Mouse (Mus musculus) liver, postnatal 0 days (tissue): Measurements from ENCODE around the gene Sp100. TPM values are rescaled to one million over a fixed set of nuclear protein-coding genes. Genes with fewer than 3 reads are reported as not detected.

Experiments
- ATAC-seq: fragments of 200-750 bp; cut with Nextera tagmentation; 2 replicates; pipeline ENCODE4 v1.8.0; 2017; ENCODE audit warnings: mild to moderate bottlenecking, moderate library complexity
- DNase-seq: peaks from one replicate; pipeline ENCODE4 v3.0.0-alpha.2; 2016
- H3K27ac ChIP-seq: fragments of 300-500 bp; sonication (generic); 2 replicates; pipeline ENCODE4 v1.5.1; 2014; ENCODE audit warnings: antibody characterized with exemption, moderate library complexity, mild to moderate bottlenecking, low read depth
- H3K27me3 ChIP-seq: fragments of 300-500 bp; sonication (generic); 2 replicates; pipeline ENCODE4 v1.6.1; 2014; ENCODE audit warnings: low read length, control low read depth, mixed read lengths; ENCODE audit not compliant: insufficient read depth
- H3K36me3 ChIP-seq: fragments of 300-500 bp; sonication (generic); replicated peaks from 2 replicates; pipeline ENCODE4 v1.6.1; 2014; ENCODE audit warnings: mild to moderate bottlenecking, control low read depth, low read length, moderate library complexity, mixed read lengths; ENCODE audit not compliant: insufficient read depth
- H3K4me1 ChIP-seq: fragments of 300-500 bp; sonication (generic); 2 replicates; pipeline ENCODE4 v1.6.1; 2014; ENCODE audit warnings: antibody characterized with exemption, mild to moderate bottlenecking, control low read depth; ENCODE audit not compliant: insufficient read depth
- H3K4me2 ChIP-seq: fragments of 300-500 bp; sonication (generic); 2 replicates; pipeline ENCODE4 v1.6.1; 2014; ENCODE audit warnings: low read depth, mild to moderate bottlenecking, low read length, moderate library complexity, mixed read lengths
- H3K4me3 ChIP-seq: fragments of 300-500 bp; sonication (generic); 2 replicates; pipeline ENCODE4 v1.5.1; 2014; ENCODE audit warnings: low read depth, low read length
- H3K9ac ChIP-seq: fragments of 300-500 bp; sonication (generic); replicated peaks from 2 replicates; pipeline ENCODE4 v1.6.1; 2014; ENCODE audit warnings: mild to moderate bottlenecking, moderate library complexity
- H3K9me3 ChIP-seq: fragments of 300-500 bp; sonication (generic); 2 replicates; pipeline ENCODE4 v1.6.1; 2016; ENCODE audit warnings: mild to moderate bottlenecking, control low read depth, low read length, mixed read lengths
- CTCF ChIP-seq: sonication (generic); IDR thresholded peaks from 2 replicates; pipeline ENCODE4 v1.5.1; 2016; ENCODE audit warnings: antibody characterized with exemption, low read depth
- EP300 ChIP-seq: IDR thresholded peaks from 2 replicates; pipeline ENCODE4 v1.6.1; 2016; ENCODE audit warnings: antibody characterized with exemption, low read depth, mild to moderate bottlenecking
- WGBS: fragments of 180-500 bp; shearing (Covaris S2); extraction: QIAGEN DNeasy Blood & Tissue Kit; methylation state at CpG from one replicate; pipeline ENCODE4 v1.1.7; 2014; ENCODE audit not compliant: insufficient replicate concordance; 5-methylcytosine and 5-hydroxymethylcytosine counted together
- polyA plus RNA-seq: library from polyadenylated mRNA; unstranded; fragments of >200 nt; fragmentation: Nextera tagmentation; extraction: Ambion mirVana; gene quantifications from 2 replicates; pipeline ENCODE4 v1.2.1, GENCODE M21; 2015

The Sp100 gene
- polyA plus RNA-seq, 1 experiment from 2014 or later = 12.7 TPM

DNA sequence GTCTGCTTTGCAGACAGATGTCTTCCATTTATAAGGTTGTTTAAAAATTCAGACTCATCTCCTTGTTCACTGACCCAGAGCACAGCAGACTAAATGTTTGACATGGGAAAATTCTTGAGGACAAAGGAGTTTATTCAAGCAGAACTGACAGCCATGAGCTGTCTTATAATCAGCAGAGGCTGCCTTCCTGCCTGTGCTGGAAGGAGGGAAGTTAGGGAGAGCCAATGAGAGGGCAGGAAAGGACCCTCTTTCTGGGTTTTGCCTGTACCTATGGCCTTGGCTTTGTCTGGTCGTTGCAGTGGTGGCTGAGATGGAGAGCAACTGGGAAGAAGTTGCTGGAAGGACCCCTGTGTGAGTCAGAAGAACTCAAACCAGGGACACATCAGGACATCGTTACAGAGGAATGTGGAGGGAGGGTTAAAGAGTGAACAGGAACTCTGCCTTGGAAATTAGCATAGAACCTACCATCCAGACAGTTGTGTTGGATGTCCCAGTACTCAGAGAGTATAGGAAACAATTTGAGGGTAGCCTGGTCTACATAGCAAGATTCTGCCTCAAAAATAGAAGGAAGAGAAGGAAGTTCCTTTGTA, 93.2 kb downstream of the Sp100 start:
- Histone ChIP-seq H3K27me3 (no peaks in the 10 kb centered on the region), H3K36me3 (no peaks in the 10 kb centered on the region), H3K4me1 (no peaks in the 10 kb centered on the region), H3K4me2 (no peak overlapping the region), H3K9me3 (no peaks in the 10 kb centered on the region), H3K4me3 (no peak overlapping the region), H3K27ac (no peak overlapping the region), H3K9ac (no peak overlapping the region)
- no peak for TF ChIP-seq EP300
- TF ChIP-seq CTCF = no peak
- 37% methylated on average over 2 of the region's 2 CpGs for WGBS
- ATAC-seq (no peak), DNase-seq (no peak)

GRCm38 (mm10) chr1:85744539-85744938, 94.8 kb downstream of the Sp100 start:
- no peaks in the 10 kb centered on the region for H3K36me3 ChIP-seq
- no peak overlapping the region for H3K9ac ChIP-seq
- H3K4me3 ChIP-seq = no peak overlapping the region
- no peak for DNase-seq
- TF ChIP-seq CTCF = no peak
- no peak for TF ChIP-seq EP300
- ATAC-seq = no peak
- WGBS = 61% methylated on average over 3 of the region's 3 CpGs
- no peaks in the 10 kb centered on the region for H3K9me3 ChIP-seq
- no peak overlapping the region for H3K27ac ChIP-seq
- H3K4me1 ChIP-seq = no peaks in the 10 kb centered on the region
- H3K4me2 ChIP-seq = no peak overlapping the region
- no peaks in the 10 kb centered on the region for H3K27me3 ChIP-seq

DNA sequence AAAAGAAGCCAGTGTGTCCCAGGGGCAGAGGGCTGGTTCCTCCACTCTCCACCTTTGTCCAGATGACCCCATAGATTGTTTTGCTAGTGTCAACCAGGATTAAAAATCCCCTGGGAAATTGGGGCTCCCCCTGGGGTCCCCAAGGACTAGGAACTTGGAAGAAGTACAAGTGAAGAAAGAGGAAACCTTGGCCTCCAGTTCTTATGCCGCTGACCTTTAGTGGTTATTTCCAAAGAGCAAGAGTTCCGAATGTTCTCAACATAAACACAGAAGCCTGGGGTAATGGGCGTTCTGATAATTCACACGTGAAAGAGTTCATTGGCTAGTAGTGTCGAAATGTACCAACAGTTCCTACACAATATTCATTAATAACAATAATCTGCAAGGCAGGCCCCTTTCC, 96.7 kb downstream of the Sp100 start:
- 60% methylated on average over 5 of the region's 5 CpGs for WGBS
- Histone ChIP-seq H3K27ac (no peak overlapping the region), H3K4me3 (no peak overlapping the region), H3K27me3 (no peaks in the 10 kb centered on the region), H3K36me3 (no peaks in the 10 kb centered on the region), H3K4me2 (no peak overlapping the region), H3K9me3 (no peaks in the 10 kb centered on the region), H3K4me1 (peaks cover 7% of the 10 kb centered on the region), H3K9ac (no peak overlapping the region)
- no peak for ATAC-seq
- TF ChIP-seq CTCF (no peak), EP300 (no peak)
- no peak for DNase-seq

GRCm38 (mm10) chr1:85749829-85750228, 100.0 kb downstream of the Sp100 start:
- ATAC-seq (no peak), DNase-seq (no peak)
- TF ChIP-seq CTCF = no peak
- TF ChIP-seq EP300 = no peak
- no peaks in the 10 kb centered on the region for H3K9me3 ChIP-seq
- no peak overlapping the region for H3K4me3 ChIP-seq
- H3K9ac ChIP-seq = no peak overlapping the region
- H3K36me3 ChIP-seq = no peaks in the 10 kb centered on the region
- peaks cover 12% of the 10 kb centered on the region for H3K4me1 ChIP-seq
- H3K4me2 ChIP-seq = no peak overlapping the region
- H3K27ac ChIP-seq = no peak overlapping the region
- 98% methylated on average over 2 of the region's 2 CpGs for WGBS
- no peaks in the 10 kb centered on the region for H3K27me3 ChIP-seq

GRCm38 (mm10) chr1:85750650-85751049, 100.9 kb downstream of the Sp100 start:
- ATAC-seq (no peak), DNase-seq (no peak)
- H3K36me3 ChIP-seq = no peaks in the 10 kb centered on the region
- peak overlapping the region; percentile 13; the same call in 1 of the 2 replicates for H3K4me2 ChIP-seq
- H3K27me3 ChIP-seq = no peaks in the 10 kb centered on the region
- H3K4me1 ChIP-seq = peaks cover 12% of the 10 kb centered on the region
- H3K27ac ChIP-seq = peak overlapping the region; percentile 75; the same call in 1 of the 2 replicates
- 44% methylated on average over 4 of the region's 4 CpGs for WGBS
- H3K9ac ChIP-seq = no peak overlapping the region
- TF ChIP-seq EP300 (no peak), CTCF (no peak)
- no peak overlapping the region for H3K4me3 ChIP-seq
- H3K9me3 ChIP-seq = no peaks in the 10 kb centered on the region

DNA sequence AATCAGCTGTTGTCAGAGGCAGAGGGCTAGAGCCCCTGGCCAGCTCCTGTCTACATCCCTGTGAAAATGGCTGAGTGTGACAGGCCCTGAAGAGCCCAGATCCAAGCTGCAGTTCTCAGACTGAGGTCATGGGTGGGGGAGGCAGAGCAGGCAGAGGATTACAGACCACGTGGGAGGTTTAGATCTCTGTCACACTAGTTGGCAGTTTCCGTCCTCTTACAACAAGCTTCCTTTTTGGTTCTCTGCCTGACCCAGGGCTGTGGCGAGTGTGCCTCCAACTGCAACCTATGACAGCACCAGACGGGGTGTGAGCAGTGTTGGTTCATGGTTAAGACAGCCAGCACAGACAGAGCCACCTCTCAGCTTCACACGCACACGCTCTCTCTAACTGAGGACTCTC, 101.7 kb downstream of the Sp100 start:
- Histone ChIP-seq H3K4me2 (0 out of 2 replicates have a peak overlapping the region, but pooled peaks have one; percentile 13), H3K36me3 (no peaks in the 10 kb centered on the region), H3K27me3 (no peaks in the 10 kb centered on the region), H3K27ac (peak overlapping the region; percentile 75), H3K9me3 (no peaks in the 10 kb centered on the region), H3K9ac (no peak overlapping the region), H3K4me1 (peaks cover 12% of the 10 kb centered on the region), H3K4me3 (no peak overlapping the region)
- peak; percentile 35 for DNase-seq
- ATAC-seq = peak; percentile 79
- WGBS = 41% methylated on average over 6 of the region's 6 CpGs
- TF ChIP-seq CTCF (no peak), EP300 (no peak)
